Mouse (Mus musculus) liver, adult (tissue): Measurements from ENCODE around the gene Prr7.

Source experiments
- GATA4 ChIP-seq: IDR thresholded peaks from 2 replicates; pipeline ENCODE4 v1.6.1; 2014; ENCODE audit warnings: mild to moderate bottlenecking, low read length; ENCODE audit not compliant: insufficient replicate concordance

Prr7 gene

GRCm38 (mm10) chr13:55464027-55464884 lies at the start of gene Prr7:
Prr7 (plus strand) TSS chr13:55464267.
- TF ChIP-seq GATA4: no peak

- TF ChIP-seq GATA4: no peak
These were observed 49.2 kb upstream of the Prr7 start, which contains the start of gene Pfn3 for GRCm38 (mm10) chr13:55414743-55415380. Pfn3 (minus strand) TSS chr13:55415232.

- TF ChIP-seq GATA4: no peak
These were observed 46.1 kb upstream of the Prr7 start for GRCm38 (mm10) chr13:55418004-55418403.

GRCm38 (mm10) chr13:55419142-55419541 lies 44.9 kb upstream of the Prr7 start:
- no peak for TF ChIP-seq GATA4

GRCm38 (mm10) chr13:55420018-55420932 lies 43.8 kb upstream of the Prr7 start:
- no peak for TF ChIP-seq GATA4

- TF ChIP-seq GATA4: no peak
These were observed 42.9 kb upstream of the Prr7 start for GRCm38 (mm10) chr13:55420933-55421800.

GRCm38 (mm10) chr13:55426613-55427012 lies 37.5 kb upstream of the Prr7 start, which contains the start of gene F12:
F12 (minus strand) TSS chr13:55426793.
- no peak for TF ChIP-seq GATA4

- TF ChIP-seq GATA4: no peak
These were observed 34.7 kb upstream of the Prr7 start for GRCm38 (mm10) chr13:55429226-55429888.

- no peak for TF ChIP-seq GATA4
These were observed 33.5 kb upstream of the Prr7 start for GRCm38 (mm10) chr13:55430566-55430965.

- TF ChIP-seq GATA4: no peak
These were observed 32.0 kb upstream of the Prr7 start for GRCm38 (mm10) chr13:55431889-55432685.

- TF ChIP-seq GATA4: no peak
These were observed 20.2 kb upstream of the Prr7 start for GRCm38 (mm10) chr13:55443799-55444285.

GRCm38 (mm10) chr13:55444286-55444936 lies 19.7 kb upstream of the Prr7 start:
- TF ChIP-seq GATA4: no peak

- no peak for TF ChIP-seq GATA4
These were observed 19.1 kb upstream of the Prr7 start, which contains the start of gene Grk6 for GRCm38 (mm10) chr13:55444937-55445315. Grk6 (plus strand) TSS chr13:55445072.
